Mouse (Mus musculus) midbrain, embryonic 14.5 days (tissue): ENCODE results near the gene Helz. TPM values are rescaled to one million over a fixed set of nuclear protein-coding genes. Genes with fewer than 3 reads are reported as not detected.
A peak's percentile ranks its signal among the peaks of the same experiment; 100 is the strongest.
"Not testable (repeated sequence)": the region's sequence is repeated elsewhere in the genome, so short reads cannot be mapped to it uniquely, and the experiment has no call there.

Experiments
- ATAC-seq: fragments of 200-750 bp; cut with Nextera tagmentation; 2 replicates; pipeline ENCODE4 v1.8.0; 2017; ENCODE audit warnings: moderate number of reproducible peaks, moderate library complexity; ENCODE audit not compliant: low FRiP score, low TSS enrichment
- DNase-seq: peaks from one replicate; pipeline ENCODE4 v3.0.0-alpha.2; 2015
- H3K27ac ChIP-seq: fragments of 300-500 bp; sonication (generic); replicated peaks from 2 replicates; pipeline ENCODE4 v1.5.1; 2014; ENCODE audit warnings: mild to moderate bottlenecking, low read depth, low read length, moderate library complexity
- H3K27me3 ChIP-seq: fragments of 300-500 bp; sonication (generic); 2 replicates; pipeline ENCODE4 v1.6.1; 2014; ENCODE audit warnings: low read length, control low read depth, mixed read lengths; ENCODE audit not compliant: control insufficient read depth, insufficient read depth
- H3K36me3 ChIP-seq: fragments of 300-500 bp; sonication (generic); 2 replicates; pipeline ENCODE4 v1.6.1; 2014; ENCODE audit warnings: low read length, control low read depth; ENCODE audit not compliant: control insufficient read depth, insufficient read depth
- H3K4me1 ChIP-seq: fragments of 300-500 bp; sonication (generic); 2 replicates; pipeline ENCODE4 v1.6.1; 2014; ENCODE audit warnings: mild to moderate bottlenecking, antibody characterized with exemption, low read length, control low read depth; ENCODE audit not compliant: control insufficient read depth, insufficient read depth
- H3K4me2 ChIP-seq: fragments of 300-500 bp; sonication (generic); 2 replicates; pipeline ENCODE4 v1.6.1; 2014; ENCODE audit warnings: mild to moderate bottlenecking, low read length, moderate library complexity
- H3K4me3 ChIP-seq: fragments of 300-500 bp; sonication (generic); replicated peaks from 2 replicates; pipeline ENCODE4 v1.5.1; 2014; ENCODE audit warnings: low read depth, low read length
- H3K9ac ChIP-seq: fragments of 300-500 bp; sonication (generic); replicated peaks from 2 replicates; pipeline ENCODE4 v1.6.1; 2014; ENCODE audit warnings: mild to moderate bottlenecking, low read length, moderate library complexity
- H3K9me3 ChIP-seq: fragments of 300-500 bp; sonication (generic); 2 replicates; pipeline ENCODE4 v1.6.1; 2016; ENCODE audit warnings: low read length, control low read depth, mixed read lengths; ENCODE audit not compliant: control insufficient read depth
- WGBS: fragments of 180-500 bp; shearing (Covaris S2); extraction: QIAGEN DNeasy Blood & Tissue Kit; methylation state at CpG from one replicate; pipeline ENCODE4 v1.1.7; 2014; 5-methylcytosine and 5-hydroxymethylcytosine counted together
- polyA plus RNA-seq: library from polyadenylated mRNA; unstranded; fragments of >200 nt; fragmentation: Nextera tagmentation; extraction: Ambion mirVana; gene quantifications from 2 replicates; pipeline ENCODE4 v1.2.1, GENCODE M21; 2014

The Helz gene
- polyA plus RNA-seq, 1 experiment from 2014 or later, result 23.4 TPM

- H3K36me3 ChIP-seq, result peaks cover 9% of the 10 kb centered on the region
- H3K27ac ChIP-seq, result no peak overlapping the region; the same call in 1 of the 2 replicates
- no peaks in the 10 kb centered on the region for H3K9me3 ChIP-seq
- 81% methylated on average over 12 of the region's 12 CpGs for WGBS
- no peak overlapping the region for H3K4me3 ChIP-seq
- DNase-seq (peak; percentile 27), ATAC-seq (no peak)
- H3K4me2 ChIP-seq, result no peak overlapping the region
- no peaks in the 10 kb centered on the region for H3K27me3 ChIP-seq
- no peaks in the 10 kb centered on the region for H3K4me1 ChIP-seq
- no peak overlapping the region for H3K9ac ChIP-seq
Observed at GRCm38 (mm10) chr11:107584660-107585451, 37.1 kb downstream of the Helz start.

- not testable (repeated sequence) for H3K4me1 ChIP-seq, ATAC-seq, H3K9ac ChIP-seq, H3K27me3 ChIP-seq, H3K4me2 ChIP-seq, DNase-seq, H3K36me3 ChIP-seq, H3K27ac ChIP-seq, H3K4me3 ChIP-seq, H3K9me3 ChIP-seq
- WGBS, result 89% methylated on average over 5 of the region's 5 CpGs
Observed at GRCm38 (mm10) chr11:107586129-107586528, 38.4 kb downstream of the Helz start.

GRCm38 (mm10) chr11:107587141-107587540 is 39.4 kb downstream of the Helz start:
- no peak overlapping the region for H3K9ac ChIP-seq
- no peaks in the 10 kb centered on the region; the same call in 1 of the 2 replicates for H3K36me3 ChIP-seq
- H3K4me3 ChIP-seq, result no peak overlapping the region
- no peak for DNase-seq
- H3K4me1 ChIP-seq, result no peaks in the 10 kb centered on the region
- H3K27ac ChIP-seq, result no peak overlapping the region
- H3K27me3 ChIP-seq, result no peaks in the 10 kb centered on the region
- ATAC-seq, result no peak
- H3K4me2 ChIP-seq, result no peak overlapping the region
- WGBS, result 93% methylated on average over 7 of the region's 7 CpGs
- no peaks in the 10 kb centered on the region for H3K9me3 ChIP-seq

- no peak for DNase-seq
- H3K4me1 ChIP-seq, result no peaks in the 10 kb centered on the region
- 95% methylated on average over 5 of the region's 5 CpGs for WGBS
Observed at GRCm38 (mm10) chr11:107592575-107592974, 44.8 kb downstream of the Helz start.

GRCm38 (mm10) chr11:107597381-107597780 is 49.7 kb downstream of the Helz start:
- Histone ChIP-seq H3K36me3 (peaks cover 56% of the 10 kb centered on the region), H3K9ac (no peak overlapping the region), H3K4me3 (no peak overlapping the region), H3K9me3 (no peaks in the 10 kb centered on the region), H3K27ac (no peak overlapping the region), H3K4me2 (no peak overlapping the region), H3K27me3 (no peaks in the 10 kb centered on the region), H3K4me1 (no peaks in the 10 kb centered on the region)
- ATAC-seq, result no peak
- WGBS, result 96% methylated on average over 4 of the region's 4 CpGs
- DNase-seq, result no peak

More at GRCm38 (mm10) chr11:107592575-107592974, 44.8 kb downstream of the Helz start:
- Histone ChIP-seq H3K9ac (no peak overlapping the region), H3K4me2 (no peak overlapping the region), H3K27ac (no peak overlapping the region), H3K9me3 (no peaks in the 10 kb centered on the region), H3K4me3 (no peak overlapping the region), H3K36me3 (peaks cover 27% of the 10 kb centered on the region), H3K27me3 (no peaks in the 10 kb centered on the region)
- ATAC-seq, result no peak

GRCm38 (mm10) chr11:107605694-107606093 is 58.0 kb downstream of the Helz start:
- Histone ChIP-seq H3K4me1 (no peaks in the 10 kb centered on the region), H3K27me3 (no peaks in the 10 kb centered on the region), H3K9ac (no peak overlapping the region), H3K4me2 (no peak overlapping the region), H3K4me3 (no peak overlapping the region), H3K27ac (no peak overlapping the region), H3K9me3 (no peaks in the 10 kb centered on the region), H3K36me3 (peaks cover 39% of the 10 kb centered on the region)
- no peak for ATAC-seq
- DNase-seq, result no peak
- 99% methylated on average over 7 of the region's 7 CpGs for WGBS

GRCm38 (mm10) chr11:107613906-107614305 is 66.2 kb downstream of the Helz start:
- Histone ChIP-seq H3K9me3 (no peaks in the 10 kb centered on the region), H3K9ac (no peak overlapping the region), H3K27ac (no peak overlapping the region), H3K27me3 (no peaks in the 10 kb centered on the region), H3K36me3 (peaks cover 15% of the 10 kb centered on the region; the same call in 1 of the 2 replicates), H3K4me1 (no peaks in the 10 kb centered on the region), H3K4me3 (no peak overlapping the region), H3K4me2 (no peak overlapping the region)
- ATAC-seq (no peak), DNase-seq (no peak)
- 94% methylated on average over 5 of the region's 5 CpGs for WGBS

GRCm38 (mm10) chr11:107615696-107616095 is 68.0 kb downstream of the Helz start:
- no peak for DNase-seq
- no peak overlapping the region for H3K27ac ChIP-seq
- no peaks in the 10 kb centered on the region for H3K4me1 ChIP-seq
- H3K36me3 ChIP-seq, result peaks cover 29% of the 10 kb centered on the region
- H3K9me3 ChIP-seq, result no peaks in the 10 kb centered on the region
- no peak overlapping the region for H3K4me3 ChIP-seq
- H3K4me2 ChIP-seq, result no peak overlapping the region
- no peak overlapping the region for H3K9ac ChIP-seq
- no peak for ATAC-seq
- no peaks in the 10 kb centered on the region for H3K27me3 ChIP-seq
- 85% methylated on average over 4 of the region's 5 CpGs for WGBS

- H3K9ac ChIP-seq, result no peak overlapping the region
- 33% methylated on average over 5 of the region's 5 CpGs for WGBS
- peaks cover 37% of the 10 kb centered on the region for H3K36me3 ChIP-seq
- H3K27ac ChIP-seq, result no peak overlapping the region
- DNase-seq, result no peak
- no peak overlapping the region for H3K4me3 ChIP-seq
- ATAC-seq, result no peak
- no peaks in the 10 kb centered on the region for H3K27me3 ChIP-seq
- H3K4me1 ChIP-seq, result no peaks in the 10 kb centered on the region
- no peak overlapping the region for H3K4me2 ChIP-seq
- no peaks in the 10 kb centered on the region for H3K9me3 ChIP-seq
Observed at GRCm38 (mm10) chr11:107617976-107618375, 70.2 kb downstream of the Helz start.
